Mouse (Mus musculus) heart, embryonic 16.5 days (tissue): ENCODE measurements around the gene Kif21b. TPM values are rescaled to one million over a fixed set of nuclear protein-coding genes. Genes with fewer than 3 reads are reported as not detected.

Experiments
- ATAC-seq: fragments of 200-750 bp; cut with Nextera tagmentation; replicated peaks from 2 replicates; pipeline ENCODE4 v1.8.0; 2017; ENCODE audit warnings: moderate number of reproducible peaks; ENCODE audit not compliant: insufficient read depth, low FRiP score; ENCODE audit errors: extremely low read depth
- H3K27ac ChIP-seq: fragments of 300-500 bp; sonication (generic); 2 replicates; pipeline ENCODE4 v1.5.1; 2014; ENCODE audit warnings: mild to moderate bottlenecking, low read length, control low read depth, moderate library complexity
- H3K27me3 ChIP-seq: fragments of 300-500 bp; sonication (generic); 2 replicates; pipeline ENCODE4 v1.6.1; 2014; ENCODE audit warnings: low read length, mixed read lengths; ENCODE audit not compliant: control insufficient read depth, insufficient read depth
- H3K36me3 ChIP-seq: fragments of 300-500 bp; sonication (generic); 2 replicates; pipeline ENCODE4 v1.6.1; 2014; ENCODE audit not compliant: control insufficient read depth, insufficient read depth
- H3K4me1 ChIP-seq: fragments of 300-500 bp; sonication (generic); 2 replicates; pipeline ENCODE4 v1.6.1; 2014; ENCODE audit warnings: low read length, mixed read lengths; ENCODE audit not compliant: control insufficient read depth, insufficient read depth
- H3K4me2 ChIP-seq: fragments of 300-500 bp; sonication (generic); 2 replicates; pipeline ENCODE4 v1.6.1; 2014; ENCODE audit warnings: low read depth, mild to moderate bottlenecking, control low read depth, low read length
- H3K4me3 ChIP-seq: fragments of 300-500 bp; sonication (generic); 2 replicates; pipeline ENCODE4 v1.5.1; 2014; ENCODE audit warnings: mild to moderate bottlenecking, control low read depth, low read length
- H3K9ac ChIP-seq: fragments of 300-500 bp; sonication (generic); 2 replicates; pipeline ENCODE4 v1.6.1; 2014; ENCODE audit warnings: low read length, control low read depth
- H3K9me3 ChIP-seq: fragments of 300-500 bp; sonication (generic); replicated peaks from 2 replicates; pipeline ENCODE4 v1.6.1; 2016; ENCODE audit warnings: low read length; ENCODE audit not compliant: control insufficient read depth
- WGBS: fragments of 180-500 bp; shearing (Covaris S2); extraction: QIAGEN DNeasy Blood & Tissue Kit; methylation state at CpG from one replicate; pipeline ENCODE4 v1.1.7; 2014; 5-methylcytosine and 5-hydroxymethylcytosine counted together
- polyA plus RNA-seq: library from polyadenylated mRNA; unstranded; fragments of >200 nt; fragmentation: Nextera tagmentation; extraction: Ambion mirVana; gene quantifications from 2 replicates; pipeline ENCODE4 v1.2.1, GENCODE M21; 2015

Kif21b gene
- 1.8 and 2.6 TPM in 2 replicates for polyA plus RNA-seq

DNA sequence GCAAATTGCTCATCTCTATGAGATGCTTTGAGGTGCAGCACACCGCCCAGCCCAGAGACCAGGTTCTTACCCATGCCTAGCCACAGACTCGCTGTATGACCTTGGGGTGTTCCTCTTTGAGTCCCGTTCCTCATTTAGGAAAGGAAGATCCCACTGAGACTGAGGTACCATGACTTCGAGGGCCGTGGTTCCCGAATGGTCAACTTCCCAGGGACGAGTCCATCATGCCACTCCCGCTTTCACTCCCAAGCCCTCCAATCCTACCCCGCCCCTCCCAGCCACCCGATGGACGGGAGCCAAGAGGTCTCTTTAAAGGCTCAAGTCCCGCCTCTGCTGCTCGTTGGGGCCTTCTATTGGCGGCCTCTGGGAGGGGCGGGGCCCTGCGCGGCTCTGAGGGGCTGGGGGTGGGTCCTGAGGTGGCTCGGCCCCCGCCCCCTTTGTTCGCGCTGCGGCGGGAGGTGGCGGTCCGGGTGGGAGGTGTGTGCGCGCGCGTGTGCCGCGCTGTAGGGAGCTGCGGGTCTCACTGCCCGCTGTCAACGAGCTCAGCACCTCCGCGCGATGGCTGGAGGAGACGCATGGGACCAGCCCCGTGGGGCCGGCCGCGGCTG is at the start of gene Kif21b:
TSS of gene Kif21b (plus strand) at position 439 of the 608 bp plus-strand sequence.
- no peaks in the 10 kb centered on the region for H3K36me3 ChIP-seq
- H3K9ac ChIP-seq: peak within 1 kb of the TSS; percentile 75
- H3K27ac ChIP-seq: peak within 1 kb of the TSS; percentile 22
- peak within 1 kb of the TSS; percentile 64 for H3K4me3 ChIP-seq
- H3K4me2 ChIP-seq: peak within 1 kb of the TSS; percentile 93
- peak; percentile 93 for ATAC-seq
- H3K9me3 ChIP-seq: no peaks in the 10 kb centered on the region
- H3K4me1 ChIP-seq: peaks cover 48% of the 10 kb centered on the region
- 2% methylated on average over 42 of the region's 42 CpGs for WGBS
- no peaks in the 10 kb centered on the region; the same call in 1 of the 2 replicates for H3K27me3 ChIP-seq

GRCm38 (mm10) chr1:136085988-136086685 is 45.1 kb upstream of the Kif21b start:
- no peak overlapping the region for H3K4me3 ChIP-seq
- no peak for ATAC-seq

DNA sequence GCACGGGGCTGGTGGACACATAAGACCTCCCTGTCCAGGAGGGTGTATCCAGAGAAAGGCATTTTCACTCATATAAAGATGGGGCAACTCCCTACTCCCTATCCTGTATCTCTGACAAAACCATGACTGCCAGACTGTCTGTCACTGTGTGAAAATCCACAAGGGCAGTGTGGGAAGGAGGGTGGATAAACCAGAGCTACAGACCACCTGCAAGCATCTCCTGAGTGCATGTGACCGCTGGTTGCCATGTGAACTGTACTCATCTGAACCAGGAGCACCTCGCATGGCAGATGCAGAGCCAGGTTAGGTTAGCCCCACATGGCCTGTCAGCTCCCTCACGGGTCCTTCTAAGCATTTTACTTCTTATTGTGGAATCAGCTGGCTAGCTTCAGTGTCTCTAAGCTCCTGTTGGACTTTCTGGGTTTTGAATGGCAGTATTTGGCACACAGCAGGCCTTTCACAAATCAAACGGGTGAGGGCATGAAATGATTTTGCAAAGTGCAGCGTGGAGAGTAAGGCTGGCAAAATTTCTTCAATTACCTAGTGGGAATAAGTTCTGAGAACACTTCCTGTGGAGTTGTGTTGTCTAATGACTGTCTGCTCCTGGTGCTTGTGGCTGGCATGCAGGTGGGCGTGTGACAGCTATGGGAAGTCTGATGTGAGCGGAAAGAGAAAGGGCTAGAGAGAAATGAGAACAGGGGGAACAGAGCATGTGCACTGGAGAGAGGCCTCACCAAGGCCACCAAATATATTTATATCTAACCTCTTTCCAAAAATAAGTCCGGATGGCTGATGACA is 41.6 kb upstream of the Kif21b start:
- Histone ChIP-seq H3K4me2 (no peak overlapping the region), H3K9ac (no peak overlapping the region), H3K36me3 (no peaks in the 10 kb centered on the region), H3K27ac (no peak overlapping the region), H3K4me3 (no peak overlapping the region), H3K4me1 (peaks cover 10% of the 10 kb centered on the region), H3K27me3 (peaks cover 8% of the 10 kb centered on the region; the same call in 1 of the 2 replicates), H3K9me3 (no peaks in the 10 kb centered on the region)
- ATAC-seq: 0 out of 2 replicates have a peak, but pooled peaks have one; percentile 29
- 64% methylated on average over 9 of the region's 9 CpGs for WGBS

More at GRCm38 (mm10) chr1:136085988-136086685, 45.1 kb upstream of the Kif21b start:
- H3K36me3 ChIP-seq: no peaks in the 10 kb centered on the region
- peaks cover 4% of the 10 kb centered on the region; the same call in 1 of the 2 replicates for H3K27me3 ChIP-seq
- H3K27ac ChIP-seq: no peak overlapping the region
- WGBS: 52% methylated on average over 3 of the region's 3 CpGs
- no peak overlapping the region for H3K4me2 ChIP-seq
- no peak overlapping the region for H3K9ac ChIP-seq
- peaks cover 10% of the 10 kb centered on the region for H3K4me1 ChIP-seq
- H3K9me3 ChIP-seq: peaks cover 5% of the 10 kb centered on the region; the same call in 1 of the 2 replicates

DNA sequence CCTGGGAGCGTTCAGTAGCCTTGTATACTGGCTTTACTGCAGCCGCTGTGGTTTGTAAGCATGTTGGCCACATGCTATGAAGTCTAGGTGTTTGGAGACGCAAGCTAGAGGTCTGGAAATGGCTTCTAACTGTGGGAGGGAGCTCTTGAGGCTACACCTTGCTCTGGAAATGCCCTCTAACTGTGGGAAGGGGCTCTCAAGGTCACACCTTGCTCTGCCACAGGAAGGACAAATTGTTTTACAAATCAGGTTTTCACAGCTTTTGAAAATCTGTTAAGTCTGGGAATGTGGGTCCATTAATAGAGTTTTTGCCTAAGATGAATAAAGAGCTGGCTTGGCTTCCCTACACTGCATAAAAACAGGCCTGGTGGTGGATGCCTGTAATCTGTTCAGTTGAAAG is 37.5 kb upstream of the Kif21b start:
- Histone ChIP-seq H3K4me3 (no peak overlapping the region), H3K4me2 (no peak overlapping the region), H3K27ac (no peak overlapping the region), H3K9me3 (no peaks in the 10 kb centered on the region), H3K27me3 (peaks cover 6% of the 10 kb centered on the region; the same call in 1 of the 2 replicates), H3K9ac (no peak overlapping the region), H3K36me3 (no peaks in the 10 kb centered on the region), H3K4me1 (peaks cover 6% of the 10 kb centered on the region)
- 68% methylated on average over 3 of the region's 3 CpGs for WGBS
- ATAC-seq: no peak

DNA sequence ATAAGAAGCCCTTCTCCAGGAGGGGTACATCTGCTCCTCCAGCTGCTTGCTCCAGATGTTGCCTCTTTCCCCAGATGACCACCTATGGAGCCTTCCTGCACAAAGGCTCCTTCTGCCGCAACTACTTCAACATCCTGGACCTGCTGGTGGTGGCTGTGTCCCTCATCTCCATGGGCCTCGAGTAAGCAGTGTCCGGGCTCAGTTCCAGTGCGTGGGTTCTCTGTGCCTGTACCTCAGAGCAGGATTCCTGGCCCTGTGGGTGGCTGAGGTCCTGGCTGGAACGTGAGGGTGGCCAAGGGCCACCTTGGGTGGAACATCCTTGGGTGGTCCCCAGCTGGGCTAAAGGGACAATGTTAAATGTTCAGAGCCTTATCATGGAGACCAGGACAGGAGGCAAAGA is 36.4 kb upstream of the Kif21b start:
- H3K9me3 ChIP-seq: no peaks in the 10 kb centered on the region; the same call in 1 of the 2 replicates
- H3K36me3 ChIP-seq: no peaks in the 10 kb centered on the region
- no peak overlapping the region for H3K4me3 ChIP-seq
- 66% methylated on average over 5 of the region's 5 CpGs for WGBS
- no peak overlapping the region for H3K9ac ChIP-seq
- H3K4me1 ChIP-seq: peaks cover 2% of the 10 kb centered on the region
- no peak for ATAC-seq
- peaks cover 6% of the 10 kb centered on the region; the same call in 1 of the 2 replicates for H3K27me3 ChIP-seq
- no peak overlapping the region for H3K4me2 ChIP-seq
- H3K27ac ChIP-seq: no peak overlapping the region

DNA sequence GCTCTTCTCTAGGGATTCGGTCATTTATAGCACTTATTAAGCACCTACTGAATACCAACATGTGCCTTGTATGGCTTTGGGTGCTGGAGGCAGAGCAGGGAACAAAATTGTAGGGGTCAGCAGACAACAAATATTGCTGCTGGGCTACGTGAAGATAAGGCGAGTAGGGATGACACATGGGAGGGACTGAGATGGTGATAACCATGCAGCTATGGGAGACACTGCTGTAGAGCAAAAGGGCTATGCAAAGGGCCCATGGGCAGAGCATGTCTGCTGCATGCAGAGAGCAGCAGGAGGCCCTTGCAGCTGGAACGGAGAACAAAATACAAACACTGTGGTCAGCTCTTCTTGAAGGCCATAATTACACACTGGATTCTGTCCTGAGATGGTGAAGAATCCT is 29.1 kb upstream of the Kif21b start:
- H3K36me3 ChIP-seq: no peaks in the 10 kb centered on the region
- no peaks in the 10 kb centered on the region for H3K27me3 ChIP-seq
- H3K9me3 ChIP-seq: no peaks in the 10 kb centered on the region; the same call in 1 of the 2 replicates
- WGBS: 69% methylated on average over 4 of the region's 4 CpGs
- no peak for ATAC-seq
- no peak overlapping the region for H3K4me2 ChIP-seq
- peaks cover 9% of the 10 kb centered on the region for H3K4me1 ChIP-seq
- H3K27ac ChIP-seq: no peak overlapping the region
- H3K4me3 ChIP-seq: no peak overlapping the region
- H3K9ac ChIP-seq: no peak overlapping the region

DNA sequence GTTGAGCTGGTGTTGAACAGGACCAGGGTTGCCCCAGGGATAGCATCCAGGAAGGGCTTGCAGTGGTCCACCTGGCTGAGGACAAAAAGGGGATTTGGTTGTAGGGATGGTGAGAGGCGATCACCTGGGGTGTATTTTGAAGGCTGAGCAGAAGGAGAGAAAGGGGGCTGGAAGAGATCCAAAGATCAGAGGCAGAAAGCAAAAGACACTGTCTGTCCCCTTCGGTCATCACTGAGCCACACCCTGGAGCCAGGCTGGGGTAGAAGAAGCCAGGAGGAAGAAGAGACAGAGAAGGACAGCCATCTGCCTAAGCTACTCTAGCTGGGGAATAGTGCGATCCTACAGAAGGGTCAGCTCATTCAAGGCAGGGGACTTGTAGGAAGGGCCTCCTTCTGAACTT is 28.6 kb upstream of the Kif21b start:
- Histone ChIP-seq H3K9ac (no peak overlapping the region), H3K36me3 (no peaks in the 10 kb centered on the region), H3K4me3 (no peak overlapping the region), H3K27me3 (no peaks in the 10 kb centered on the region), H3K9me3 (no peaks in the 10 kb centered on the region; the same call in 1 of the 2 replicates), H3K4me2 (no peak overlapping the region), H3K4me1 (peaks cover 9% of the 10 kb centered on the region), H3K27ac (no peak overlapping the region)
- no peak for ATAC-seq
- WGBS: 63% methylated on average over 3 of the region's 3 CpGs

DNA sequence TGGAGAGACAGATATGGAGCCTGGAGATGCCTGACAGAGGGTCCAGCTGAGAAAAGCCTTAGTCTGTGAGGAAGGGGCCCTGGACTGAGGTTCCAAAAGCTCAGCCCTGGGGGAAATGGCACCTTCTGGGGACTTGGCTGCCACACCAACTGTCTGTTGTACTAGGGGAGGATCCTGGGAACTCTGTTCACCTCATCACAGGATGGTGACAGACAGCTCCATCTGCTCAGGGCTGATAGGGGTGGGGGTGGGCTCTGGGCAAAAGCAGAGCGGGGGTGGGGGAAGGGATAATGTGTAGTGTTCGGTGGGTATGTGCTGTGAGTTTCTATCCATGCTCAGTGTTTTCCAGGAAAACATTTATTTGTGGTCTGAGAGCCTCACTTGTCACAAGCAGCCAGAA is 28.2 kb upstream of the Kif21b start:
- H3K27ac ChIP-seq: no peak overlapping the region
- ATAC-seq: no peak

More for the DNA sequence above, 28.2 kb upstream of the Kif21b start:
- Histone ChIP-seq H3K4me1 (peaks cover 9% of the 10 kb centered on the region), H3K9ac (no peak overlapping the region), H3K9me3 (no peaks in the 10 kb centered on the region; the same call in 1 of the 2 replicates), H3K36me3 (no peaks in the 10 kb centered on the region), H3K4me2 (no peak overlapping the region), H3K4me3 (no peak overlapping the region), H3K27me3 (0 out of 2 replicates have a peak, but pooled peaks cover 4% of the 10 kb centered on the region)
- WGBS: 36% methylated on average over 2 of the region's 2 CpGs
